Mouse (Mus musculus): ENCODE data around the gene Cox4i1.

GRCm38 (mm10) chr8:120715200-120715599 is 47.2 kb downstream of the Cox4i1 start:
- TF ChIP-seq CTCF (IDR thresholded peaks at IDR 0.05; ENCODE audit: insufficient read depth, low read depth, low read length) (no peak), POLR2A (IDR thresholded peaks at IDR 0.05; ENCODE audit: insufficient read depth, low read depth, low read length) (no peak)

Measured in olfactory bulb, adult 2 months (tissue).